Mouse (Mus musculus) testis, adult 2 months (tissue): ENCODE results near the gene Tssc4.

ENCODE experiments used
- CTCF ChIP-seq: fragments of 200-500 bp; IDR thresholded peaks from 2 replicates; pipeline ENCODE4 v1.5.1; 2012; ENCODE audit warnings: low read depth, mild to moderate bottlenecking, inconsistent platforms, low read length, moderate library complexity; ENCODE audit not compliant: control insufficient read depth, insufficient read depth, insufficient replicate concordance
- POLR2A ChIP-seq: fragments of 200-500 bp; IDR thresholded peaks from 2 replicates; pipeline ENCODE4 v1.6.1; 2012; ENCODE audit warnings: low read depth, mild to moderate bottlenecking, inconsistent platforms, low read length, moderate library complexity; ENCODE audit not compliant: control insufficient read depth

DNA sequence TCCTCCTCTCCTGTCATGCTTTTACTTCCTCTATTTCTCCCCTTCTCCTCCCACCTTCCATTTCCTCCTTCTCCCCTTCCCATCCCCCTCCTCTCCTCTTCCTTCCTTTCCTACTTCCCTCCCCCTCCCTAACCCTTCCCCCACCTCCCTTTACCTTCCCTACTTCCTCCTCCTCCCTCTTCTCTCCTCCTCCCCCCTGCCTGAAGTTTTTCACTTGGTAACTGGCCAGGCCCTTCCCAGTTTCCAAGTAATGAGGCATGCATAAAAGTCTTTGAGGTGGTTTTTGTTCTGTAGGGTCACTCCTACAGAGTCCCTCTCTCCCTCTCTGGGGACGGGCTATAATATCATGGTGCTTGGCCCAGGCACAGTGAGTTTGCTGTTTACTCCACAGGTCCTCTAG lies 50.4 kb downstream of the Tssc4 start:
- TF ChIP-seq POLR2A: no peak
- no peak for TF ChIP-seq CTCF
